Comparison of ENCODE assay signal across 36 mouse cellular contexts in the genomic region with DNA sequence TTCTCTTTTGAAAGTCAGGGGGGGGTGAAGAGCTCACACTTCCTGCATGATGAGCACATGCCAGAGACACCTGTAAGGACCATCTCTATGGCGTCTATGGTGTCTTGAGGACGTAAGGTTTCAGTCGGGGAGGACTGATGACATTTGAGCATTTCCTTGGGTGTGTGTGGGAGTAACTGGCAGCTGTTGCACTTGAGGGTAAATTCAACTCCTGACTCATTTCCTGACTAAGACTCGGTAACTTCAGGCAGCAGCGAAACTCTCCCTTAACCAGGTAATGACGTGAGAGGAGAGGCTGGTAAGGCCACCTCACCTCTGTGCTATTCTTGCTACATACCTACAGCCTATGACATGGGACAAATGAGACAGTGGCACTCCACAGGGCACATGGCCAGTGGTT. TPM values are rescaled to one million over a fixed set of nuclear protein-coding genes. Genes with fewer than 3 reads are reported as not detected.
DNase-seq lines count a peak whose midpoint lies in the region; ATAC-seq and TF ChIP-seq lines count a peak whose summit lies in the region.
"Had no signal": no experiment of that assay in that cellular context is flagged by ENCODE, and none has a peak within 500 bp of the region (broad histone marks: within the 10 kb centered on the region; RNA-seq: fewer than 3 reads in every experiment).

No protein-coding gene starts in this region.

- H3K79me3 ChIP-seq in C2C12 (ENCODE audit: low read depth): no peaks in the 10 kb centered on the region

- H3K9me3 ChIP-seq in CH12.LX (replicated peaks; ENCODE audit: low read length): peaks cover 2% of the 10 kb centered on the region
- H3K9me3 ChIP-seq in stomach, postnatal 0 days (ENCODE audit: control insufficient read depth, low read length): no peaks in the 10 kb centered on the region
- H3K9me3 ChIP-seq in hindbrain, embryonic 11.5 days (ENCODE audit: control insufficient read depth, low read length): no peaks in the 10 kb centered on the region
- H3K9me3 ChIP-seq: embryonic facial prominence, embryonic 12.5 days; forebrain, embryonic 12.5 days; heart, embryonic 10.5 days; hindbrain, embryonic 15.5 days; midbrain, embryonic 13.5 days had no signal

- H3K27ac ChIP-seq in CH12.LX (ENCODE audit: insufficient read depth, low read depth): peak overlapping the region; percentile 48
- H3K27ac ChIP-seq in stomach, postnatal 0 days (replicated peaks): no peak overlapping the region
- H3K27ac ChIP-seq in hindbrain, embryonic 11.5 days (ENCODE audit: low read depth, low read length): no peak overlapping the region
- H3K27ac ChIP-seq: embryonic facial prominence, embryonic 12.5 days; forebrain, embryonic 12.5 days; heart, embryonic 10.5 days; hindbrain, embryonic 15.5 days; kidney, embryonic 15.5 days; midbrain, embryonic 13.5 days had no signal

- WGBS in stomach, postnatal 0 days: 82% methylated on average over 6 of the region's 6 CpGs
- 91% methylated on average over 6 of the region's 6 CpGs for WGBS in hindbrain, embryonic 11.5 days

- peaks cover 5 to 8% of the 10 kb centered on the region in 2 experiments; a peak in 3 of 4 replicates for H3K4me1 ChIP-seq in CH12.LX (ENCODE audit: control insufficient read depth in 1 of 2, insufficient read depth in 2 of 2)
- H3K4me1 ChIP-seq in stomach, postnatal 0 days (replicated peaks; ENCODE audit: control insufficient read depth, insufficient read depth): no peaks in the 10 kb centered on the region
- H3K4me1 ChIP-seq in hindbrain, embryonic 11.5 days (replicated peaks; ENCODE audit: control insufficient read depth, insufficient read depth, low read length): no peaks in the 10 kb centered on the region
- H3K4me1 ChIP-seq: embryonic facial prominence, embryonic 12.5 days; forebrain, embryonic 12.5 days; heart, embryonic 10.5 days; hindbrain, embryonic 15.5 days; kidney, embryonic 15.5 days; midbrain, embryonic 13.5 days had no signal

- no peak overlapping the region for H3K9ac ChIP-seq in CH12.LX (ENCODE audit: insufficient read depth, low read depth)
- no peak overlapping the region for H3K9ac ChIP-seq in stomach, postnatal 0 days (ENCODE audit: low read length)
- no peak overlapping the region for H3K9ac ChIP-seq in hindbrain, embryonic 11.5 days (ENCODE audit: low read depth, low read length)
- H3K9ac ChIP-seq: embryonic facial prominence, embryonic 12.5 days; forebrain, embryonic 12.5 days; hindbrain, embryonic 15.5 days; kidney, embryonic 15.5 days; liver, postnatal 0 days; midbrain, embryonic 13.5 days had no signal

- H3K4me3 ChIP-seq in C2C12 (ENCODE audit: insufficient read depth, poor library complexity, severe bottlenecking) (no peak overlapping the region), CH12.LX (replicated peaks in 1 of 3; ENCODE audit: low read depth in 2 of 3, low read length in 2 of 3, poor library complexity in 1 of 3) (no peak overlapping the region)
- H3K4me3 ChIP-seq in stomach, postnatal 0 days (ENCODE audit: low read depth, low read length): no peak overlapping the region
- no peak overlapping the region for H3K4me3 ChIP-seq in hindbrain, embryonic 11.5 days (ENCODE audit: low read depth, low read length)
- H3K4me3 ChIP-seq: embryonic facial prominence, embryonic 12.5 days; forebrain, embryonic 12.5 days; heart, embryonic 10.5 days; hindbrain, embryonic 15.5 days; kidney, embryonic 15.5 days; midbrain, embryonic 13.5 days had no signal

- peak; percentile 58 for DNase-seq in CH12.LX (ENCODE audit: extremely low read depth)
- DNase-seq in gonadal fat pad, adult 2 months (ENCODE audit: low read depth): peak; percentile 49
- no peak for DNase-seq in stomach, postnatal 0 days (ENCODE audit: low spot score)
- no peak for DNase-seq in lung, postnatal 36 days
- no peak for DNase-seq in kidney, adult 11 months
- DNase-seq in hindbrain, embryonic 11.5 days (ENCODE audit: low spot score): no peak
- DNase-seq: adrenal gland, postnatal 25 days; cerebellum, adult 11-12 months; cerebellum, postnatal 14 days; heart, postnatal 4 days; kidney, postnatal 36 days; layer of hippocampus, postnatal 36 days; liver, postnatal 0 days; lung, postnatal 10 days; thymus, postnatal 14 days had no signal

- H3K36me3 ChIP-seq in C2C12 (ENCODE audit: control insufficient read depth, insufficient read depth): peaks cover 56% of the 10 kb centered on the region
- peaks cover 38 to 80% of the 10 kb centered on the region in 2 experiments for H3K36me3 ChIP-seq in CH12.LX (replicated peaks in 1 of 2; ENCODE audit: control insufficient read depth in 1 of 2, insufficient read depth in 1 of 2, low read length in 1 of 2)
- no peaks in the 10 kb centered on the region; the same call in 1 of the 2 replicates for H3K36me3 ChIP-seq in stomach, postnatal 0 days (ENCODE audit: control insufficient read depth, insufficient read depth, low read length)
- no peaks in the 10 kb centered on the region for H3K36me3 ChIP-seq in hindbrain, embryonic 11.5 days (ENCODE audit: control insufficient read depth, insufficient read depth, low read length)

- in situ Hi-C loops in CH12.LX (cut with MboI; ENCODE audit: low pct_ligation_motif_present, low pct_unique_long_range_greater_than_20kb, low sequenced_read_pairs): no loop called here

- no peak for TF ChIP-seq CTCF in C2C12 (IDR thresholded peaks at IDR 0.05; ENCODE audit: control insufficient read depth, insufficient read depth, insufficient read length)
- TF ChIP-seq CTCF in CH12.LX (conservative IDR thresholded peaks at IDR 0.05 in 1 of 2, IDR thresholded peaks at IDR 0.05 in 1 of 2; ENCODE audit: low read depth in 2 of 2, low read length in 2 of 2): no peak
- no peak for TF ChIP-seq CTCF in stomach, postnatal 0 days (IDR thresholded peaks at IDR 0.05; ENCODE audit: low read depth)

- peak; percentile 71 for TF ChIP-seq EP300 in CH12.LX (IDR thresholded peaks at IDR 0.05; ENCODE audit: low read length)
- no peak for TF ChIP-seq EP300 in stomach, postnatal 0 days (optimal IDR thresholded peaks at IDR 0.05)

- no peak overlapping the region for H3K4me2 ChIP-seq in CH12.LX (ENCODE audit: insufficient read depth, low read depth, poor library complexity, severe bottlenecking)
- no peak overlapping the region for H3K4me2 ChIP-seq in stomach, postnatal 0 days (replicated peaks; ENCODE audit: low read depth)
- no peak overlapping the region for H3K4me2 ChIP-seq in hindbrain, embryonic 11.5 days (replicated peaks; ENCODE audit: low read depth, low read length)
- H3K4me2 ChIP-seq: embryonic facial prominence, embryonic 12.5 days; forebrain, embryonic 12.5 days; hindbrain, embryonic 15.5 days; kidney, embryonic 15.5 days; midbrain, embryonic 13.5 days had no signal

- TF ChIP-seq RAD21 in CH12.LX (IDR thresholded peaks at IDR 0.05; ENCODE audit: low read depth, low read length): no peak; the same call in 1 of the 2 replicates

- TF ChIP-seq POLR2A in CH12.LX (IDR thresholded peaks at IDR 0.05; ENCODE audit: low read depth, low read length): no peak

- dilution Hi-C loops in CH12.LX (cut with MboI; ENCODE audit: extremely low pct_ligation_motif_present, extremely low pct_unique_long_range_greater_than_20kb, low sequenced_read_pairs): no loop called here

- H3K27me3 ChIP-seq in C2C12 (ENCODE audit: control insufficient read depth, insufficient read depth, insufficient read length): no peaks in the 10 kb centered on the region
- no peaks in the 10 kb centered on the region for H3K27me3 ChIP-seq in CH12.LX (replicated peaks)
- no peaks in the 10 kb centered on the region for H3K27me3 ChIP-seq in stomach, postnatal 0 days (ENCODE audit: control insufficient read depth, insufficient read depth, low read length)
- no peaks in the 10 kb centered on the region for H3K27me3 ChIP-seq in hindbrain, embryonic 11.5 days (ENCODE audit: control insufficient read depth, insufficient read depth, low read length)
- H3K27me3 ChIP-seq: embryonic facial prominence, embryonic 12.5 days; forebrain, embryonic 12.5 days; hindbrain, embryonic 15.5 days; kidney, embryonic 15.5 days; midbrain, embryonic 13.5 days had no signal

- no peak overlapping the region for H3ac ChIP-seq in C2C12 (ENCODE audit: control insufficient read depth, insufficient read length, low read depth)

- peak; percentile 64 for ATAC-seq in stomach, postnatal 0 days (ENCODE audit: low FRiP score, low TSS enrichment)
- ATAC-seq in hindbrain, embryonic 11.5 days (ENCODE audit: low FRiP score): no peak
- ATAC-seq: intestine, embryonic 16.5 days; liver, postnatal 0 days; midbrain, embryonic 13.5 days had no signal

- H3K79me2 ChIP-seq in C2C12 (ENCODE audit: control insufficient read depth, insufficient read depth): no peaks in the 10 kb centered on the region
- 0 out of 2 replicates have a peak, but pooled peaks cover 3% of the 10 kb centered on the region for H3K79me2 ChIP-seq in CH12.LX (replicated peaks; ENCODE audit: control insufficient read depth, extremely low read depth, insufficient read depth, poor library complexity, severe bottlenecking)

RNA-seq across cellular contexts. Expression of gene Gm17622, which starts 3.3 kb away (rescaled TPM):
- polyA plus RNA-seq in C2C12 (2012; fragmentation: generic; extraction: Trizol): not detected
- total RNA-seq in CH12.LX (2012; rRNA removed): not detected in 2 replicates
- total RNA-seq in CH12.LX (2014; rRNA removed): not detected in 2 replicates
- not detected in 2 replicates for polyA plus RNA-seq in CH12.LX (2012; ENCODE audit: insufficient read length, low read depth)
- polyA plus RNA-seq in gonadal fat pad, adult 2 months (2012; rRNA removed): not detected in 2 replicates
- polyA plus RNA-seq in stomach, postnatal 0 days (2015; fragmentation: Nextera tagmentation; extraction: Ambion mirVana): not detected in 2 replicates
- polyA plus RNA-seq in hindbrain, embryonic 11.5 days (2014; fragmentation: Nextera tagmentation; extraction: Ambion mirVana): not detected in 2 replicates
- total RNA-seq: adrenal gland, postnatal 25 days; gastrocnemius, adult 18-20 months; gastrocnemius, postnatal 4 days; heart, postnatal 4 days; layer of hippocampus, adult 8-10 months; layer of hippocampus, postnatal 36 days; left cerebral cortex, postnatal 10 days; liver, adult 2 months; megakaryocyte progenitor cell, adult 5-6 weeks; MEL; monocyte, adult 5-6 weeks had no signal
- polyA plus RNA-seq: embryonic facial prominence, embryonic 12.5 days; forebrain, embryonic 12.5 days; heart, embryonic 10.5 days; heart, embryonic 16.5 days; hindbrain, embryonic 15.5 days; intestine, embryonic 16.5 days; kidney, embryonic 15.5 days; limb, embryonic 11.5 days; liver, adult 2 months; liver, postnatal 0 days; midbrain, embryonic 13.5 days; neural tube, embryonic 14.5 days; small intestine, adult 2 months; testis, adult 2 months had no signal

RNA-seq across cellular contexts. Expression of gene Ankdd1b, which starts 16.2 kb away (rescaled TPM):
- polyA plus RNA-seq in C2C12 (2012; fragmentation: generic; extraction: Trizol) (not detected), CH12.LX (2012; ENCODE audit: insufficient read length, low read depth) (not detected in 2 replicates)
- total RNA-seq in CH12.LX (2012; rRNA removed) (0.08 and 0.13 TPM in 2 replicates), CH12.LX (2014; rRNA removed) (not detected in 2 replicates)
- polyA plus RNA-seq in gonadal fat pad, adult 2 months (2012; rRNA removed): 0.55 and 0.88 TPM in 2 replicates
- 6.8 and 7.1 TPM in 2 replicates for polyA plus RNA-seq in stomach, postnatal 0 days (2015; fragmentation: Nextera tagmentation; extraction: Ambion mirVana)
- not detected in 2 replicates for polyA plus RNA-seq in hindbrain, embryonic 11.5 days (2014; fragmentation: Nextera tagmentation; extraction: Ambion mirVana)
- total RNA-seq: liver, adult 2 months; monocyte, adult 5-6 weeks had no signal
- polyA plus RNA-seq: forebrain, embryonic 12.5 days; hindbrain, embryonic 15.5 days; liver, adult 2 months; liver, postnatal 0 days; midbrain, embryonic 13.5 days; neural tube, embryonic 14.5 days; small intestine, adult 2 months had no signal

RNA-seq across cellular contexts. Expression of gene Polk, which starts 55.1 kb away (rescaled TPM):
- 3.5 TPM for polyA plus RNA-seq in C2C12 (2012; fragmentation: generic; extraction: Trizol)
- total RNA-seq in CH12.LX (2012; rRNA removed): 12.9 and 13.3 TPM in 2 replicates
- total RNA-seq in CH12.LX (2014; rRNA removed): 10.4 and 12.7 TPM in 2 replicates
- polyA plus RNA-seq in CH12.LX (2012; ENCODE audit: insufficient read length, low read depth): 9.2 and 10.5 TPM in 2 replicates
- polyA plus RNA-seq in gonadal fat pad, adult 2 months (2012; rRNA removed): 2.8 TPM in 2 replicates
- 4.2 and 5.0 TPM in 2 replicates for polyA plus RNA-seq in stomach, postnatal 0 days (2015; fragmentation: Nextera tagmentation; extraction: Ambion mirVana)
- 6.7 and 8.2 TPM in 2 replicates for polyA plus RNA-seq in hindbrain, embryonic 11.5 days (2014; fragmentation: Nextera tagmentation; extraction: Ambion mirVana)

RNA-seq across cellular contexts. Expression of gene Col4a3bp, which starts 55.2 kb away (rescaled TPM):
- 13.9 TPM for polyA plus RNA-seq in C2C12 (2012; fragmentation: generic; extraction: Trizol)
- 7.0 and 9.6 TPM in 2 replicates for total RNA-seq in CH12.LX (2012; rRNA removed)
- total RNA-seq in CH12.LX (2014; rRNA removed): 11.9 and 15.9 TPM in 2 replicates
- 10.8 and 14.8 TPM in 2 replicates for polyA plus RNA-seq in CH12.LX (2012; ENCODE audit: insufficient read length, low read depth)
- 10.5 and 13.1 TPM in 2 replicates for polyA plus RNA-seq in gonadal fat pad, adult 2 months (2012; rRNA removed)
- 6.0 and 7.0 TPM in 2 replicates for polyA plus RNA-seq in stomach, postnatal 0 days (2015; fragmentation: Nextera tagmentation; extraction: Ambion mirVana)
- polyA plus RNA-seq in hindbrain, embryonic 11.5 days (2014; fragmentation: Nextera tagmentation; extraction: Ambion mirVana): 7.9 and 11.6 TPM in 2 replicates

Comparison
In these comparisons a context has a peak if more than half of its experiments do, and no peak if none do; other contexts are left out.
1. DNase-seq: peak in CH12.LX (single experiment) and gonadal fat pad, adult 2 months (single experiment); none in stomach, postnatal 0 days (single experiment), lung, postnatal 36 days (single experiment), kidney, adult 11 months (single experiment) and hindbrain, embryonic 11.5 days (single experiment).